Mouse (Mus musculus) embryonic stem cell, embryonic (primary cell): Measurements from ENCODE around the gene Tmem231.

ENCODE experiments used
- CTCF ChIA-PET, 4 experiments: fragments of 300-600 bp in 2 of 4; fragments of 350-600 bp in 2 of 4; sonication (Branson Sonifier 250); formaldehyde crosslinking; loops; one replicate each; lab custom pipeline; 2022; ENCODE audit warnings: inconsistent platforms in 2 of 4; lab: Charles Lee
- POLR2A ChIA-PET, 4 experiments: fragments of 300-600 bp in 2 of 4; fragments of 350-600 bp in 2 of 4; sonication (Branson Sonifier 250); formaldehyde crosslinking; loops; one replicate each; lab custom pipeline; 2022; ENCODE audit warnings: antibody characterized with exemption in 4 of 4, inconsistent platforms in 1 of 4; lab: Charles Lee

Gene Tmem231

GRCm38 (mm10) chr8:111960591-111961321, 27.1 kb upstream of the Tmem231 start:
- CTCF ChIA-PET: no interaction called here
- POLR2A ChIA-PET: interaction anchor here (0.5 to 9.4 kb wide), 14 partner anchors 8 to 319 kb away, joined by 3 to 112 read pairs (median 6); partner anchors contain the start of genes Gabarapl2 (in 2 of the 4) and Tmem231 (in 1 of the 4)

- ChIA-PET CTCF (interaction anchor here in 1 of 4 experiments (1.4 kb wide), 1 partner anchor 78 kb away, joined by 3 read pairs; no protein-coding TSS in a partner anchor), POLR2A (interaction anchor here (0.7 to 5.6 kb wide), 12 partner anchors 9 to 32 kb away, joined by 3 to 19 read pairs (median 4); partner anchors contain the start of gene Gabarapl2 (in 2 of the 4))
These were observed 23.6 kb upstream of the Tmem231 start for GRCm38 (mm10) chr8:111957231-111957630.

GRCm38 (mm10) chr8:111955879-111956278, 22.2 kb upstream of the Tmem231 start:
- CTCF ChIA-PET: interaction anchor here in 2 of 4 experiments (0.6 to 0.7 kb wide), 2 partner anchors 8 to 20 kb away, joined by 3 to 4 read pairs; no protein-coding TSS in a partner anchor
- POLR2A ChIA-PET: interaction anchor here in 3 of 4 experiments (0.7 to 5.6 kb wide), 12 partner anchors 9 to 33 kb away, joined by 3 to 19 read pairs (median 4); no protein-coding TSS in a partner anchor

- CTCF ChIA-PET: interaction anchor here in 1 of 4 experiments (0.8 kb wide), 1 partner anchor 15 kb away, joined by 4 read pairs; no protein-coding TSS in a partner anchor
These were observed 21.3 kb upstream of the Tmem231 start for GRCm38 (mm10) chr8:111954844-111955594.

GRCm38 (mm10) chr8:111951936-111952335, 18.3 kb upstream of the Tmem231 start:
- POLR2A ChIA-PET: interaction anchor here (1.2 to 6.1 kb wide), 9 partner anchors 10 to 26 kb away, joined by 3 to 53 read pairs (median 7); partner anchors contain the start of genes Gabarapl2 (in 3 of the 4) and Tmem231 (in 1 of the 4)
- CTCF ChIA-PET: interaction anchor here in 1 of 4 experiments (0.7 kb wide), 1 partner anchor 22 kb away, joined by 3 read pairs; no protein-coding TSS in a partner anchor

More at GRCm38 (mm10) chr8:111954844-111955594, 21.3 kb upstream of the Tmem231 start:
- POLR2A ChIA-PET: interaction anchor here (0.6 to 5.6 kb wide), 19 partner anchors 8 to 84 kb away, joined by 3 to 19 read pairs (median 4); partner anchors contain the start of gene Tmem231 (in 1 of the 4)

GRCm38 (mm10) chr8:111951317-111951716, 17.6 kb upstream of the Tmem231 start:
- POLR2A ChIA-PET: interaction anchor here (0.6 to 6.1 kb wide), 16 partner anchors 9 to 76 kb away, joined by 3 to 53 read pairs (median 6); partner anchors contain the start of genes Gabarapl2 (in 3 of the 4) and Tmem231 (in 2 of the 4)
- CTCF ChIA-PET: interaction anchor here in 1 of 4 experiments (0.6 to 0.7 kb wide), 2 partner anchors 12 to 23 kb away, joined by 3 read pairs; no protein-coding TSS in a partner anchor

- ChIA-PET POLR2A (interaction anchor here (0.6 to 6.1 kb wide), 18 partner anchors 9 to 76 kb away, joined by 3 to 53 read pairs (median 6); partner anchors contain the start of genes Gabarapl2 (in 3 of the 4) and Tmem231 (in 2 of the 4)), CTCF (interaction anchor here in 2 of 4 experiments (0.5 to 0.6 kb wide), 2 partner anchors 12 to 21 kb away, joined by 3 to 8 read pairs; no protein-coding TSS in a partner anchor)
These were observed 17.2 kb upstream of the Tmem231 start for GRCm38 (mm10) chr8:111950846-111951245.

- ChIA-PET POLR2A (interaction anchor here (0.7 to 6.1 kb wide), 11 partner anchors 6 to 21 kb away, joined by 3 to 53 read pairs (median 7); partner anchors contain the start of genes Gabarapl2 (in 2 of the 4) and Tmem231 (in 1 of the 4)), CTCF (interaction anchor here in 1 of 4 experiments (0.6 kb wide), 1 partner anchor 8 kb away, joined by 3 read pairs; no protein-coding TSS in a partner anchor)
These were observed 14.3 kb upstream of the Tmem231 start for GRCm38 (mm10) chr8:111947954-111948353.

GRCm38 (mm10) chr8:111947144-111947543, 13.5 kb upstream of the Tmem231 start:
- ChIA-PET CTCF (interaction anchor here in 2 of 4 experiments (0.5 to 0.7 kb wide), 2 partner anchors 87 to 654 kb away, joined by 4 to 10 read pairs; no protein-coding TSS in a partner anchor), POLR2A (interaction anchor here (0.6 to 5.7 kb wide), 12 partner anchors 8 to 1432 kb away, joined by 3 to 48 read pairs (median 4); partner anchors contain the start of gene Tmem231 (in 3 of the 4))

- ChIA-PET POLR2A (interaction anchor here (0.5 to 7.2 kb wide), 40 partner anchors 7 to 246 kb away, joined by 3 to 93 read pairs (median 5); partner anchors contain the start of genes Tmem231 (in 4 of the 4), Adat1 (in 1 of the 4) and Chst5 (in 1 of the 4)), CTCF (interaction anchor here in 3 of 4 experiments (0.7 to 1.2 kb wide), 4 partner anchors 18 to 474 kb away, joined by 3 to 4 read pairs (median 3); no protein-coding TSS in a partner anchor)
These were observed 9.9 kb upstream of the Tmem231 start for GRCm38 (mm10) chr8:111943544-111943943.

- CTCF ChIA-PET: interaction anchor here in 1 of 4 experiments (1.0 to 1.6 kb wide), 4 partner anchors 21 to 105 kb away, joined by 3 read pairs; no protein-coding TSS in a partner anchor
- POLR2A ChIA-PET: interaction anchor here (0.8 to 7.2 kb wide), 51 partner anchors 8 to 255 kb away, joined by 3 to 93 read pairs (median 5); partner anchors contain the start of genes Adat1 (in 3 of the 4), Chst5 (in 1 of the 4), Kars (in 1 of the 4) and Terf2ip (in 1 of the 4)
These were observed 7.4 kb upstream of the Tmem231 start for GRCm38 (mm10) chr8:111941101-111941454.

- ChIA-PET POLR2A (interaction anchor here (0.6 to 7.2 kb wide), 72 partner anchors 8 to 311 kb away, joined by 3 to 93 read pairs (median 4); partner anchors contain the start of genes Adat1 (in 2 of the 4), Cfdp1 (in 2 of the 4), Kars (in 1 of the 4) and Terf2ip (in 1 of the 4)), CTCF (interaction anchor here in 2 of 4 experiments (0.6 to 1.6 kb wide), 7 partner anchors 14 to 243 kb away, joined by 3 to 5 read pairs (median 3); no protein-coding TSS in a partner anchor)
These were observed 6.8 kb upstream of the Tmem231 start, which contains the start of gene Gabarapl2 for GRCm38 (mm10) chr8:111940171-111941100. Gabarapl2 (plus strand) TSS chr8:111940703.

- ChIA-PET POLR2A (interaction anchor here (0.6 to 7.2 kb wide), 61 partner anchors 7 to 312 kb away, joined by 3 to 93 read pairs (median 4); partner anchors contain the start of genes Adat1 (in 2 of the 4), Cfdp1 (in 1 of the 4) and Tmem231 (in 1 of the 4)), CTCF (interaction anchor here in 2 of 4 experiments (0.7 to 1.6 kb wide), 3 partner anchors 11 to 93 kb away, joined by 3 to 4 read pairs (median 3); no protein-coding TSS in a partner anchor)
These were observed 5.9 kb upstream of the Tmem231 start for GRCm38 (mm10) chr8:111939516-111940142.

GRCm38 (mm10) chr8:111938076-111938985, 4.7 kb upstream of the Tmem231 start:
- POLR2A ChIA-PET: interaction anchor here (0.5 to 7.2 kb wide), 28 partner anchors 6 to 150 kb away, joined by 3 to 93 read pairs (median 3); partner anchors contain the start of genes Adat1 (in 1 of the 4) and Tmem231 (in 1 of the 4)
- CTCF ChIA-PET: interaction anchor here in 3 of 4 experiments (0.6 to 1.2 kb wide), 4 partner anchors 13 to 1556 kb away, joined by 3 to 5 read pairs (median 3); no protein-coding TSS in a partner anchor
